Mouse (Mus musculus) ES-CJ7 (cell line): Measurements from ENCODE around the gene Parvg.
A peak's percentile ranks its signal among the peaks of the same experiment; 100 is the strongest.
"Not testable (repeated sequence)": the region's sequence is repeated elsewhere in the genome, so short reads cannot be mapped to it uniquely, and the experiment has no call there.

Source experiments
- DNase-seq: peaks from one replicate; pipeline ENCODE4 v3.0.0; 2011; ENCODE audit warnings: low read depth, low spot score

Gene Parvg

GRCm38 (mm10) chr15:84323966-84324869 lies at the start of gene Parvg:
Gene Parvg, plus strand, starts transcription at chr15:84324026.
- no peak for DNase-seq

- no peak for DNase-seq
These were observed 47.8 kb upstream of the Parvg start for GRCm38 (mm10) chr15:84276066-84276465.

GRCm38 (mm10) chr15:84278091-84278490 lies 45.7 kb upstream of the Parvg start:
- no peak for DNase-seq

- DNase-seq = no peak
These were observed 45.2 kb upstream of the Parvg start for GRCm38 (mm10) chr15:84278656-84279055.

GRCm38 (mm10) chr15:84280309-84280708 lies 43.5 kb upstream of the Parvg start:
- no peak for DNase-seq

GRCm38 (mm10) chr15:84280712-84281347 lies 43.0 kb upstream of the Parvg start:
- DNase-seq = no peak

- peak; percentile 84 for DNase-seq
These were observed 41.4 kb upstream of the Parvg start for GRCm38 (mm10) chr15:84282206-84283085.

- peak; percentile 60 for DNase-seq
These were observed 39.8 kb upstream of the Parvg start for GRCm38 (mm10) chr15:84284059-84284458.

GRCm38 (mm10) chr15:84285453-84285852 lies 38.4 kb upstream of the Parvg start:
- no peak for DNase-seq

- DNase-seq = not testable (repeated sequence)
These were observed 34.9 kb upstream of the Parvg start for GRCm38 (mm10) chr15:84288953-84289352.

- no peak for DNase-seq
These were observed 32.7 kb upstream of the Parvg start for GRCm38 (mm10) chr15:84291097-84291496.

- no peak for DNase-seq
These were observed 30.2 kb upstream of the Parvg start for GRCm38 (mm10) chr15:84293590-84293989.

- DNase-seq = no peak
These were observed 29.4 kb upstream of the Parvg start for GRCm38 (mm10) chr15:84294391-84294790.

GRCm38 (mm10) chr15:84295225-84295624 lies 28.6 kb upstream of the Parvg start:
- no peak for DNase-seq

GRCm38 (mm10) chr15:84297454-84297853 lies 26.4 kb upstream of the Parvg start:
- DNase-seq = no peak

GRCm38 (mm10) chr15:84298804-84299370 lies 24.9 kb upstream of the Parvg start:
- DNase-seq = no peak

- DNase-seq = no peak
These were observed 24.0 kb upstream of the Parvg start for GRCm38 (mm10) chr15:84299662-84300333.

- no peak for DNase-seq
These were observed 23.2 kb upstream of the Parvg start for GRCm38 (mm10) chr15:84300591-84300990.

GRCm38 (mm10) chr15:84301026-84301425 lies 22.8 kb upstream of the Parvg start:
- DNase-seq = no peak

GRCm38 (mm10) chr15:84301641-84302420 lies 22.0 kb upstream of the Parvg start:
- DNase-seq = no peak
